Mouse (Mus musculus) E14TG2a.4 (cell line): ENCODE data around the gene Rell1.

Experiments used
- CTCF ChIP-seq: conservative IDR thresholded peaks from 2 replicates; pipeline ENCODE4 v1.5.1; 2014; ENCODE audit warnings: low read length
- NANOG ChIP-seq: IDR thresholded peaks from 2 replicates; pipeline ENCODE4 v1.6.1; 2014; ENCODE audit warnings: borderline replicate concordance, low read length, mixed read lengths
- POU5F1 ChIP-seq: IDR thresholded peaks from 2 replicates; pipeline ENCODE4 v1.6.1; 2014; ENCODE audit warnings: low read length, borderline replicate concordance

GRCm38 (mm10) chr5:63891241-63891640 lies 77.5 kb downstream of the Rell1 start:
- TF ChIP-seq POU5F1 = no peak
- no peak for TF ChIP-seq CTCF
- no peak for TF ChIP-seq NANOG
